Mouse (Mus musculus): Measurements from ENCODE around the gene Olfr15. TPM values are rescaled to one million over a fixed set of nuclear protein-coding genes. Genes with fewer than 3 reads are reported as not detected.
"Not testable (repeated sequence)": the region's sequence is repeated elsewhere in the genome, so short reads cannot be mapped to it uniquely, and the experiment has no call there.

Gene Olfr15
- not detected in 2 replicates for polyA plus RNA-seq (2015; fragmentation: Nextera tagmentation; extraction: Ambion mirVana)

DNA sequence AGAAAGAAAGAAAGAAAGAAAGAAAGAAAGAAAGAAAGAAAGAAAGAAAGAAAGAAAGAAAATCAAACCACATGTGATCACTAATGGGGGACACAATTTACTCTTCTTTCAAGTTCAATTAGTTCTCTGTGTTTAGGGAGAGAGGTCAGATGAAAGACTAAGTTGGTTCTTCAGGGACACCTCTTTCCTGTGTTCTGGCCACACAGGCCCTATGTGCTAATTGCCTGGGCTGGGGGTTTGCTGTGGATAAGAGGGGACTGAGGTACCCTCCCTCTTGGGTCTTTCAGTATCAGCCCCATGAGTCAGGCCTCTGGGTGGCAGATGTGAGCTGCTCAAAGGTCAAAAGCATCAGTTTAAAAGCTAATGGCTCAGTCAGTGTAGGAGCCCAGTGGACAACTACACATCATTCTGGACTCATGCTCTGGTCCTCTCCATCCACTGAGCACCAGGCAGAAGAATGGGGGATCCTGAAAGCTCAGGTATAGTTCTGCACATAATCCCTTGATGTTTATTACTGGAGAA is at the start of gene Olfr15:
TSS of gene Olfr15 (plus strand) at position 291 of the 522 bp plus-strand sequence.
- H3K4me2 ChIP-seq = no peak within 1 kb of the TSS
- no peak within 1 kb of the TSS for H3K27ac ChIP-seq
- no peaks in the 10 kb centered on the region for H3K27me3 ChIP-seq
- no peak within 1 kb of the TSS for H3K9ac ChIP-seq
- ATAC-seq (ENCODE audit: borderline replicate concordance, extremely low read depth, low FRiP score, low TSS enrichment) = no peak
- no peak within 1 kb of the TSS for H3K4me3 ChIP-seq
- H3K36me3 ChIP-seq = no peaks in the 10 kb centered on the region
- H3K9me3 ChIP-seq = no peaks in the 10 kb centered on the region
- no peaks in the 10 kb centered on the region for H3K4me1 ChIP-seq

DNA sequence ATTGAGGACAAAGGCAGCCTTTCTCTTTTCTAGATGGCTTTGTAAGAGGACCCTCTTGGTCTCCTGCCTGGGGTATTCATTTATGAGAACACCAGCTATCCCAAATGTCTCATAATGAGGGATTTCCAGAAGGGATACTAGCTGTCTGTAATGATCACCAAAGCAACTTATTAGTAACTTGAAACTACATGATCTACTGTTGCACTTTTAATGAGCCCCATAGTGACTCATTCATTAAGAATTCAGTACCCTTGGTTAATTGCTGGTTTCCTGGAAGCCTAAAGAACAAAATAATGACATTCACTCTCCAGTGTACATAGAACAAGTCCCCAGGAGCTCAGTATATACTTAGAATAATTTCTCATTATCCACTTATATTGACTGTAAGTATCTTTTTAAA is 49.4 kb upstream of the Olfr15 start:
- no peaks in the 10 kb centered on the region for H3K9me3 ChIP-seq
- H3K27ac ChIP-seq = no peak overlapping the region
- H3K36me3 ChIP-seq = no peaks in the 10 kb centered on the region
- H3K9ac ChIP-seq = no peak overlapping the region
- no peak overlapping the region for H3K4me3 ChIP-seq
- no peak for ATAC-seq (ENCODE audit: borderline replicate concordance, extremely low read depth, low FRiP score, low TSS enrichment)
- no peaks in the 10 kb centered on the region for H3K4me1 ChIP-seq
- H3K4me2 ChIP-seq = no peak overlapping the region
- no peaks in the 10 kb centered on the region for H3K27me3 ChIP-seq

DNA sequence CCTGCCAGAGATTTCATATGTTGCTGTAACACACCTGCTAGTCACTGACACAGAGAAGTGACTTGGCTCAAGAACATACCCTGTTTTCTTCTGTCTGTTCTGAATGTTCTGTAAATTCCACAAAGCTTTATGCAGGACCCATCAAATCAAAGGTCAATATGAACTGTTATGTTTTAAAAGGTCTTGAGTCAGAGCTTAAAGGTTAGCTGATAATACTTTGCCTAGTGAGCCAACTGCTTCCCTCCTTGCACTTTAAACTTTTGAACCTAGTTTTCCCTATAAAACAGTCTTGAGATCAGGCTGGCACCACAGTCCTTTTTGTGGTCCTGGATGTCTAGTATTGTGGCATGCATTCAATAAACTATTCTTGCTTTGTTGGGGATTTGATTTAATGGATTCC is 42.3 kb upstream of the Olfr15 start:
- Histone ChIP-seq H3K4me3 (no peak overlapping the region), H3K9ac (no peak overlapping the region), H3K27ac (no peak overlapping the region), H3K36me3 (no peaks in the 10 kb centered on the region), H3K27me3 (no peaks in the 10 kb centered on the region), H3K9me3 (no peaks in the 10 kb centered on the region), H3K4me1 (no peaks in the 10 kb centered on the region), H3K4me2 (no peak overlapping the region)
- ATAC-seq (ENCODE audit: borderline replicate concordance, extremely low read depth, low FRiP score, low TSS enrichment) = no peak

DNA sequence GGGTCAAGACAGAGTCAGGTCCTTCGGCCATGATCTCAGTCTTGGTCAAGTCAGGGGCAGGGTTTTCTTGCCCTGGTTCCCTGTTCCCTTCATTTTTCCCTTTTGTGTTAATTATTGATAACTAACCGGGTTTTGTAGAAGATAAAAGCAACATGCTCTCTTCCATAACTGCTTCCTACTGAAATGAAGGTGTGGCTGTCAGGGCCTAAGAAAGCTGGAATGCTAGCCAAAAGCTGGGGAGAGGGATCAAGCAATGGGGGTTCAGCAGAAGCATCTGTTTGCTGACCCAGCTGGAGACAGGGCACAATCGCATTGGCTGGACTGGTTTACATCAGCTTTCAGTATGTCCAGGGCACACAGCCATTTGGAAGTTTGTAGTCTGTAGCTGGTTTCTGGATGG is 22.5 kb upstream of the Olfr15 start:
- H3K36me3 ChIP-seq = no peaks in the 10 kb centered on the region
- no peaks in the 10 kb centered on the region for H3K9me3 ChIP-seq
- H3K4me1 ChIP-seq = no peaks in the 10 kb centered on the region
- no peak for ATAC-seq (ENCODE audit: borderline replicate concordance, extremely low read depth, low FRiP score, low TSS enrichment)
- no peak overlapping the region for H3K9ac ChIP-seq
- H3K27ac ChIP-seq = no peak overlapping the region
- no peak overlapping the region for H3K4me2 ChIP-seq
- H3K4me3 ChIP-seq = no peak overlapping the region
- WGBS = 79% methylated on average over 3 of the region's 3 CpGs
- H3K27me3 ChIP-seq = no peaks in the 10 kb centered on the region

DNA sequence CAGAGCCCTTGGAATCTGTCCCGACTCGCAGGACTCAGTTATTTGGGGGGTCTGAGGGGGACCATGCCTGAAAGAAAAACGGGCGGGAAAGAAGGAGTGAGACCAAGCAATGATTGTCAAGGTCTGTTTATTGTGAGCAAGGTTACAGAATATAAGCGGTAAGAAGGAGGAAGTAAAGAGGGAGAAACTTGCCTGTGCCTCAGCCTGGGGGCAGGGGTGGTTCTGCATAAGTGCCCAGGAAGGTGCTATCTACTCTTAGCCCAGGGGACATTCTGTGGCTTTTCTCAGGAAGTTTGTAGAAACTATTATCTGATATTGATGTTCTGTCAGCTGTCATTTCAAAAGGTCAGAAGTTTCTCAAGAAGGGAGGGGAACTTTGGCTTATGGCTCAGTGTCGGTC is 16.0 kb upstream of the Olfr15 start:
- WGBS = 80% methylated on average over 6 of the region's 6 CpGs
- not testable (repeated sequence) for H3K36me3 ChIP-seq; H3K27ac ChIP-seq; H3K27me3 ChIP-seq; H3K4me2 ChIP-seq; H3K9me3 ChIP-seq; ATAC-seq (ENCODE audit: borderline replicate concordance, extremely low read depth, low FRiP score, low TSS enrichment); H3K9ac ChIP-seq; H3K4me1 ChIP-seq; H3K4me3 ChIP-seq

DNA sequence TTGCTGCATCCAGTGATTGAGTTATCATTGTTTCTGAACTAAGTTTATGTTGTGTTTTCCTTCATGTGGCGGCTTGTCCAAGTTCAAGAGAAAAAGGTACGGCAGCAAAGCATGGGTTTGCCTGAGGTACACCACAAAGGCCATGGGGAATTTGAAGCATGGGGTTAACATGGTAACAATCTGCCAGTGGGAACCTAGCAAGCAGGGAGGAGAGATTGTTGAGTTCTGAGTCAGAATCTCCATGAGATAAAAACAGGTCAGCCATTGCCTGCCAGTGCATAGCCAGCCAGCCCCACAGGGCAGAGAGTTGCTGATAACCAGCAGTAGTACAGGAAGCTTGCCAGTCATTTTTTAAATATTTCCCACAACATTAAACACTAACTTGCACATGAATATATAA is 10.5 kb upstream of the Olfr15 start:
- 88% methylated on average over 2 of the region's 2 CpGs for WGBS
- no peaks in the 10 kb centered on the region for H3K27me3 ChIP-seq
- H3K4me2 ChIP-seq = no peak overlapping the region
- H3K4me1 ChIP-seq = no peaks in the 10 kb centered on the region
- H3K27ac ChIP-seq = no peak overlapping the region
- no peaks in the 10 kb centered on the region for H3K9me3 ChIP-seq
- no peak overlapping the region for H3K4me3 ChIP-seq
- no peak overlapping the region for H3K9ac ChIP-seq
- H3K36me3 ChIP-seq = no peaks in the 10 kb centered on the region
- ATAC-seq (ENCODE audit: borderline replicate concordance, extremely low read depth, low FRiP score, low TSS enrichment) = no peak

DNA sequence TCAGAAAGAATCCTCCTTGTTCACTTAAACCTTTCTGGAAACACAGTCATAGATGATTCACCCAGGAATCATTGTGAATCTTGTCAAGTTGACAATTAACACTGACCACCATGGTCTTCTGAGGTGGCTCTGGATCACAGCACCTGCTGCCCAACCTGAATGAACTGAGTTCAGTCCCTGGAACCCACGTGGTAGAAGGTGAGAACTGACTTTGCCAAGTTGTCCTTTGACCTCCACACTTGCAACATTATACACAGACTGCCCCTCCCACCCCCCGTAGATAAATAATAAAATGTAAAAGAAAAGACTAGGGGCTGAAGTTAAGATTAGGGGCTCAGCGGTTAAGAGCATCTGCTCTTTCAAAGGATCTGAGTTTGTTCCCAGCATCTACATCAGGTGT is 2.7 kb upstream of the Olfr15 start:
- H3K27me3 ChIP-seq = no peaks in the 10 kb centered on the region
- no peak for ATAC-seq (ENCODE audit: borderline replicate concordance, extremely low read depth, low FRiP score, low TSS enrichment)
- no peak overlapping the region for H3K9ac ChIP-seq
- H3K27ac ChIP-seq = no peak overlapping the region
- H3K4me3 ChIP-seq = no peak overlapping the region
- no peaks in the 10 kb centered on the region for H3K4me1 ChIP-seq
- no peaks in the 10 kb centered on the region for H3K9me3 ChIP-seq
- H3K4me2 ChIP-seq = no peak overlapping the region
- 53% methylated on average over 3 of the region's 3 CpGs for WGBS
- no peaks in the 10 kb centered on the region for H3K36me3 ChIP-seq

DNA sequence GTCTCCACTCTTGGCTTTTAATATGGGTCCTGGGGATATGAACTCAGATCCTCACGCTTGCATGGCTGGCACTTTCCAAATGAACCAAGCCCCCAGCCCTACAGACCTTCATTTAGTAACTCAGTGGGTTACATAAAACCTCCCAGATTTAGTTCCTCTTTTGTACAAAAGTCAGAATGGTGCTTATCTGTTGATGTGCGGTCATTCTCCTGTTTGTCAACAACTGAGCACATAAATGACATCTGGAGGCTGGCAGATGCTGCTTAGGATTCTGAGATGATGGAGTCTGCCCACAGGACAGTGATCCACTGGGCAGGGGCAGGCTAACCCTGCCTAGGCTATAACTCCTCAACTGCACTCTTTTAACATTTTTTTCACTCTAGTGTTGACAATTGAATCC is 951 bp upstream of the Olfr15 start:
- no peak overlapping the region for H3K9ac ChIP-seq
- 76% methylated on average over 2 of the region's 2 CpGs for WGBS
- H3K4me2 ChIP-seq = no peak overlapping the region
- no peaks in the 10 kb centered on the region for H3K4me1 ChIP-seq
- H3K36me3 ChIP-seq = no peaks in the 10 kb centered on the region
- no peaks in the 10 kb centered on the region for H3K9me3 ChIP-seq
- H3K27me3 ChIP-seq = no peaks in the 10 kb centered on the region
- H3K4me3 ChIP-seq = no peak overlapping the region
- no peak overlapping the region for H3K27ac ChIP-seq
- ATAC-seq (ENCODE audit: borderline replicate concordance, extremely low read depth, low FRiP score, low TSS enrichment) = no peak

DNA sequence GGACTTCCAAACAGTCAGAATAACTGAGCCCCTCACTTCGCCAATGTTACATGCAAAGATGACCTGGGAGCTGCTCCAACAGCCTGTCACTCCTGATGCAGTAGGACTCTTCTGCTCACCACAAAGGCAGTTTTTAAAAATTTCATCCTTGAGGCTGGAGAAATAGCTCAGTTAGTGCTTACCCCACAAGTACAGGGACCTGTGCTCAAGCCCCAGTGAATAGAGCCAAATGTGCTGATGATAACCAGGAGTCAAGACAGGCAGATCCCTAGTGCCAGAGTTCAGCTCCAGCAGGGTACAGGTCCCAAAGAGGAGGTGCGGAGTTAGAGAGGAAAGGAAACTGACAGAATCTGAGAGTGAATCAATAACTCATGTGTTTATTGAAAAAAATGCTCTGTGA is 4.8 kb downstream of the Olfr15 start:
- Histone ChIP-seq H3K4me1 (no peaks in the 10 kb centered on the region), H3K9ac (no peak overlapping the region), H3K27ac (no peak overlapping the region), H3K4me3 (no peak overlapping the region), H3K4me2 (no peak overlapping the region), H3K9me3 (no peaks in the 10 kb centered on the region), H3K36me3 (no peaks in the 10 kb centered on the region), H3K27me3 (no peaks in the 10 kb centered on the region)
- 68% methylated on average over 2 of the region's 2 CpGs for WGBS
- ATAC-seq (ENCODE audit: borderline replicate concordance, extremely low read depth, low FRiP score, low TSS enrichment) = no peak

DNA sequence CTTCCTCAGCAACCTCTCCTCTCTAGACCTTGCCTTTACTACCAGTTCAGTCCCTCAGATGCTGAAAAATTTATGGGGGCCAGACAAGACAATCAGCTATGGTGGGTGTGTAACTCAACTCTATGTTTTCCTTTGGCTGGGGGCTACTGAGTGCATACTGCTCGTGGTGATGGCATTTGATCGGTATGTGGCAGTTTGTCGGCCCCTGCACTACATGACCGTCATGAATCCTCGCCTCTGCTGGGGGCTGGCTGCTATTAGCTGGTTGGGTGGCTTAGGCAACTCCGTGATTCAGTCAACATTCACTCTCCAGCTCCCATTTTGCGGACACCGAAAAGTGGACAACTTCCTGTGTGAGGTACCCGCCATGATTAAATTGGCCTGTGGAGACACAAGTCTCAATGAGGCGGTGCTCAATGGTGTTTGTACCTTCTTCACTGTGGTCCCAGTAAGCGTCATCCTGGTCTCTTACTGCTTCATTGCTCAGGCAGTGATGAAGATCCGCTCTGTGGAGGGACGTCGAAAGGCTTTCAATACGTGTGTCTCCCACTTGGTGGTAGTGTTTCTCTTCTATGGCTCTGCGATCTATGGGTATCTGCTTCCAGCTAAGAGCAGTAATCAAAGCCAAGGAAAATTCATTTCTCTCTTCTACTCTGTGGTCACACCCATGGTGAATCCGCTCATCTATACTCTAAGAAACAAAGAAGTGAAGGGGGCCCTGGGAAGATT is 8.6 kb downstream of the Olfr15 start:
- Histone ChIP-seq H3K4me2 (no peak overlapping the region), H3K27me3 (no peaks in the 10 kb centered on the region), H3K9ac (no peak overlapping the region), H3K27ac (no peak overlapping the region), H3K36me3 (no peaks in the 10 kb centered on the region), H3K4me1 (no peaks in the 10 kb centered on the region), H3K4me3 (no peak overlapping the region), H3K9me3 (no peaks in the 10 kb centered on the region)
- WGBS = 52% methylated on average over 17 of the region's 17 CpGs
- ATAC-seq (ENCODE audit: borderline replicate concordance, extremely low read depth, low FRiP score, low TSS enrichment) = no peak

DNA sequence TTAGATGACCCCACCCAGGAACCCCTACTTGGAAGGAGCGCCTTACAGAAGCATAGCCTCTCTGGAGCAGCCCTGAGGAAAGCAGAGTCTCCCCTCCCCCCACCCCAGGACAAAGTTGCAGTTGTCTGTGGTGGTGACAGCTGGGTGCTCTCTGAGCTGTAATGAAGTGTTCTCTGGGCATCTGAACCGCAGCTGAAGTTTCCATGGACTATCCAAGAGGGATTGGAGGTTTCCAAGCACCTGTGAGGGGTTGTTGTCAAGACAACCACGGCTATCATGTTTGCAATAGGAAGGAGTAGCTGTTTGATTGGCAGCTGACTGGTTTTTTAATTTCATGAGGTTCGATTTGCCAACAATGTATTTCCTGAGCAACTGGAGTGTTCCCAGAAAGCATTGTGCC is 12.3 kb downstream of the Olfr15 start:
- H3K27me3 ChIP-seq = no peaks in the 10 kb centered on the region
- H3K9me3 ChIP-seq = no peaks in the 10 kb centered on the region
- 19% methylated on average over 4 of the region's 4 CpGs for WGBS
- H3K36me3 ChIP-seq = no peaks in the 10 kb centered on the region
- H3K4me3 ChIP-seq = no peak overlapping the region
- ATAC-seq (ENCODE audit: borderline replicate concordance, extremely low read depth, low FRiP score, low TSS enrichment) = no peak
- no peak overlapping the region for H3K27ac ChIP-seq
- peaks cover 7% of the 10 kb centered on the region; the same call in 1 of the 2 replicates for H3K4me1 ChIP-seq
- no peak overlapping the region for H3K9ac ChIP-seq
- H3K4me2 ChIP-seq = no peak overlapping the region

DNA sequence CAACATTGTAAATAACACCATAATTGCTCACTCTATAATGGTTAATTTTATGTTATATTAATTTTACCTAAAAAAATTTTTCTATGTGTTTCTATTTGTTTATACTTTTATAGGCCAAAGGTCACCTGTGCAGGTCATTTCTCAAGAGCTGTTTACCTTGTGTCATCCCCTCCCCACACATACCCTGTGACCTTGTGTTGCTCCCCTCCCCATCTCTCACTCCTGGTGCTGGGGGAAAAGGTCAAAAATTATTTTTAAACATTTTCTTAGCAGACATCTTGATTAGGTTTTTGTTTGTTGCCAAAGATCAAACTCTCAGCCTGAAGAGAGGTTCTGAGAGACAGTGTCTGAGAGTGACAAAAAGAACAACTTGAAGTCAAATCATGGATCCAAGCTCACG is 13.1 kb downstream of the Olfr15 start:
- no peak overlapping the region for H3K4me3 ChIP-seq
- no peaks in the 10 kb centered on the region for H3K36me3 ChIP-seq
- no peaks in the 10 kb centered on the region for H3K27me3 ChIP-seq
- 64% methylated on average over 1 of the region's 1 CpGs for WGBS
- no peak for ATAC-seq (ENCODE audit: borderline replicate concordance, extremely low read depth, low FRiP score, low TSS enrichment)
- H3K27ac ChIP-seq = no peak overlapping the region
- no peak overlapping the region for H3K4me2 ChIP-seq
- H3K9me3 ChIP-seq = no peaks in the 10 kb centered on the region
- H3K4me1 ChIP-seq = peaks cover 7% of the 10 kb centered on the region; the same call in 1 of the 2 replicates
- no peak overlapping the region for H3K9ac ChIP-seq

Data from lung, embryonic 15.5 days (tissue).